Mouse (Mus musculus): ENCODE results near the gene Inpp4b. TPM values are rescaled to one million over a fixed set of nuclear protein-coding genes. Genes with fewer than 3 reads are reported as not detected.

The Inpp4b gene
- polyA plus RNA-seq, 1 experiment from 2014 or later, result 5.0 TPM

DNA sequence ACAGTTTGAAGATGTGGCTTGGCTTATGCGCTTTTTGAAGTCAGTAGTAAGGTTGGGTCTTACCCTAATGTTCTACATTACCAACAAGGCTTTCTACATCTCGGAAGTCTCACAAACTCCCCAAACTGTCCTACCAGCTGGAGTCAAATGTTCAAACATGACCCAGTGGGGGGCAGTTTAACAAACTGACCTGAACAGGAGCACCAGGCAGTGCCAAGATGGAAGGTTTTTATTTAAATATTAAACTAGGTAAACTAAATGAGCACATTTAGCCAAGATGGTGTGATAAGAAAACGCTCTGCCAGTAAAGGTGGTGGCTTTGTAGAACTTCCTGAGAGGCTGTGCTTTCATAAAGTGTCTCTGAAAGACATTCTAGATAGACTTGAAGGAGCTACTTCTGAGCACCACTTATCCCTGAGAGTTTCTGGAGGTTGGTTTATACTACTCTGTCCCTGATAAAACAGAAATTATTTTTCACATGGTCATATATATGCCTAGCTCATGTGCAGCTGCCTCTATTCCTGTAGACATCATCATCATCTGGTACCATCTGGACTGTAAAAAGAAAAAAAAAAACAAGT, 251.9 kb downstream of the Inpp4b start:
- H3K27ac ChIP-seq, result no peak overlapping the region
- H3K36me3 ChIP-seq, result no peaks in the 10 kb centered on the region
- H3K4me1 ChIP-seq (replicated peaks), result no peaks in the 10 kb centered on the region
- no peak overlapping the region for H3K4me3 ChIP-seq (replicated peaks)
- H3K4me2 ChIP-seq (replicated peaks), result no peak overlapping the region
- no peaks in the 10 kb centered on the region for H3K9me3 ChIP-seq
- H3K27me3 ChIP-seq, result no peaks in the 10 kb centered on the region
- no peak for ATAC-seq
- 91% methylated on average over 3 of the region's 3 CpGs for WGBS
- no peak overlapping the region for H3K9ac ChIP-seq (replicated peaks)

DNA sequence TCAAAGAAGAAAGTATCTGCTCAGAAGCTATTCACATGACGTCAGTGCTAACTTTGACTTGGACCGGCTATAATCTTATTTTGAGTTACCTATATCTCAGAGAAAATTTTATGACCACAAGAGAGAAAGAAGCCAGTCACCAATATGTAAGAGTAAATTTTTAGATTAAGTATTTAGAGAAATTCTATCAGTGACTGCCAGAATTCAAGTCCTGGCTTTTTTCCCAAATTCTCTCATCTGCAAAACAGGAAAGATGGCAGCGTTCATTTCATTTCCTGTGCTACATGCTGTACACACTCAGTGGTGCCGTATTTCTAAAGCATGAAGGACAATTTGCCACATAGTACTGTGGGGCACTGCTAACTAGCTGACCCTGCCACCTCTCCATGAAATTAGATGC, 256.9 kb downstream of the Inpp4b start:
- Histone ChIP-seq H3K36me3 (no peaks in the 10 kb centered on the region), H3K27me3 (no peaks in the 10 kb centered on the region), H3K9me3 (no peaks in the 10 kb centered on the region), H3K9ac (replicated peaks) (no peak overlapping the region), H3K4me3 (replicated peaks) (no peak overlapping the region), H3K4me2 (replicated peaks) (no peak overlapping the region), H3K27ac (no peak overlapping the region), H3K4me1 (replicated peaks) (no peaks in the 10 kb centered on the region)
- no peak for ATAC-seq
- whole genome bisulfite sequencing, result 90% methylated on average over 4 of the region's 4 CpGs

GRCm38 (mm10) chr8:81601136-81601535, 258.8 kb downstream of the Inpp4b start:
- H3K4me1 ChIP-seq (replicated peaks), result no peaks in the 10 kb centered on the region
- no peak overlapping the region for H3K9ac ChIP-seq (replicated peaks)
- no peaks in the 10 kb centered on the region for H3K27me3 ChIP-seq
- no peak overlapping the region for H3K27ac ChIP-seq
- no peaks in the 10 kb centered on the region for H3K9me3 ChIP-seq
- no peaks in the 10 kb centered on the region for H3K36me3 ChIP-seq
- no peak overlapping the region for H3K4me2 ChIP-seq (replicated peaks)
- no peak overlapping the region for H3K4me3 ChIP-seq (replicated peaks)
- no peak for ATAC-seq

GRCm38 (mm10) chr8:81608082-81608481, 265.7 kb downstream of the Inpp4b start:
- Histone ChIP-seq H3K4me3 (replicated peaks) (no peak overlapping the region), H3K4me1 (replicated peaks) (no peaks in the 10 kb centered on the region), H3K27ac (no peak overlapping the region), H3K9ac (replicated peaks) (no peak overlapping the region), H3K4me2 (replicated peaks) (no peak overlapping the region), H3K9me3 (no peaks in the 10 kb centered on the region), H3K36me3 (no peaks in the 10 kb centered on the region), H3K27me3 (no peaks in the 10 kb centered on the region)
- 91% methylated on average over 1 of the region's 1 CpGs for WGBS
- ATAC-seq, result no peak

- Histone ChIP-seq H3K9me3 (no peaks in the 10 kb centered on the region), H3K4me1 (replicated peaks) (no peaks in the 10 kb centered on the region), H3K36me3 (no peaks in the 10 kb centered on the region), H3K9ac (replicated peaks) (no peak overlapping the region), H3K4me2 (replicated peaks) (no peak overlapping the region), H3K27ac (no peak overlapping the region), H3K4me3 (replicated peaks) (no peak overlapping the region), H3K27me3 (no peaks in the 10 kb centered on the region)
- ATAC-seq, result no peak
- WGBS, result 79% methylated on average over 4 of the region's 4 CpGs
These were observed 266.7 kb downstream of the Inpp4b start for GRCm38 (mm10) chr8:81609064-81609463.

- no peak for ATAC-seq
- H3K4me1 ChIP-seq (replicated peaks), result no peaks in the 10 kb centered on the region
- no peak overlapping the region for H3K9ac ChIP-seq (replicated peaks)
- H3K27ac ChIP-seq, result no peak overlapping the region
- H3K36me3 ChIP-seq, result no peaks in the 10 kb centered on the region
- H3K4me3 ChIP-seq (replicated peaks), result no peak overlapping the region
- WGBS, result 60% methylated on average over 2 of the region's 2 CpGs
- H3K9me3 ChIP-seq, result no peaks in the 10 kb centered on the region
- H3K4me2 ChIP-seq (replicated peaks), result no peak overlapping the region
- no peaks in the 10 kb centered on the region for H3K27me3 ChIP-seq
These were observed 270.3 kb downstream of the Inpp4b start for GRCm38 (mm10) chr8:81612611-81613010.

GRCm38 (mm10) chr8:81614135-81614534, 271.8 kb downstream of the Inpp4b start:
- Histone ChIP-seq H3K4me3 (replicated peaks) (no peak overlapping the region), H3K27ac (no peak overlapping the region), H3K27me3 (no peaks in the 10 kb centered on the region), H3K4me2 (replicated peaks) (no peak overlapping the region), H3K4me1 (replicated peaks) (no peaks in the 10 kb centered on the region), H3K9ac (replicated peaks) (no peak overlapping the region), H3K9me3 (no peaks in the 10 kb centered on the region), H3K36me3 (no peaks in the 10 kb centered on the region)
- ATAC-seq, result no peak
- WGBS, result 92% methylated on average over 1 of the region's 1 CpGs

GRCm38 (mm10) chr8:81614605-81615004, 272.2 kb downstream of the Inpp4b start:
- Histone ChIP-seq H3K4me1 (replicated peaks) (no peaks in the 10 kb centered on the region), H3K9ac (replicated peaks) (no peak overlapping the region), H3K4me2 (replicated peaks) (no peak overlapping the region), H3K4me3 (replicated peaks) (no peak overlapping the region), H3K36me3 (no peaks in the 10 kb centered on the region), H3K9me3 (no peaks in the 10 kb centered on the region), H3K27me3 (no peaks in the 10 kb centered on the region), H3K27ac (no peak overlapping the region)
- WGBS, result 91% methylated on average over 2 of the region's 2 CpGs
- no peak for ATAC-seq

- Histone ChIP-seq H3K27me3 (no peaks in the 10 kb centered on the region), H3K4me1 (replicated peaks) (no peaks in the 10 kb centered on the region), H3K9me3 (no peaks in the 10 kb centered on the region), H3K4me2 (replicated peaks) (no peak overlapping the region), H3K27ac (no peak overlapping the region), H3K36me3 (no peaks in the 10 kb centered on the region), H3K4me3 (replicated peaks) (no peak overlapping the region), H3K9ac (replicated peaks) (no peak overlapping the region)
- ATAC-seq, result no peak
- 70% methylated on average over 1 of the region's 1 CpGs for WGBS
These were observed 273.2 kb downstream of the Inpp4b start for GRCm38 (mm10) chr8:81615552-81615951.

DNA sequence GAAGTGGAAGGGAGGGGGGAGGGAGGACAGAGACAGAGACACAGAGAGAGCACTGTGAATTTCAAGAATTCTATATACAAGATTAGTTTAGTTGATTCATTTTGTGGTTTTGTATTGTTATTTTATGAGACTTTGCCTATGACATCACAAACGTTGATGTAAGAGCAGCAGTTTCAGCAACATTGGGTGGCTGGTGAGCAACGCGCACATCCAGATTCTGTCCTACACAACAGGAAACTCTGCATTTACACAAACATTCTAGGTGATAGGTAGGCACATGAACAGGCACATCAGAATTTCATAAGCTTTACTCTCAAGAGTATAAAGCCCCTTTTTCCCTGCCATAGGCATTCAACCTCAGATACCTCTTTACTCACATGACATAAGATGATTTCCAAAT, 276.6 kb downstream of the Inpp4b start:
- Histone ChIP-seq H3K9me3 (no peaks in the 10 kb centered on the region), H3K27me3 (no peaks in the 10 kb centered on the region), H3K4me1 (replicated peaks) (no peaks in the 10 kb centered on the region), H3K4me2 (replicated peaks) (no peak overlapping the region), H3K27ac (no peak overlapping the region), H3K9ac (replicated peaks) (no peak overlapping the region), H3K36me3 (no peaks in the 10 kb centered on the region), H3K4me3 (replicated peaks) (no peak overlapping the region)
- ATAC-seq, result no peak
- 95% methylated on average over 3 of the region's 3 CpGs for WGBS

- no peak for ATAC-seq
- Histone ChIP-seq H3K36me3 (no peaks in the 10 kb centered on the region), H3K9me3 (no peaks in the 10 kb centered on the region), H3K4me2 (replicated peaks) (no peak overlapping the region), H3K27me3 (no peaks in the 10 kb centered on the region), H3K4me1 (replicated peaks) (no peaks in the 10 kb centered on the region), H3K9ac (replicated peaks) (no peak overlapping the region), H3K27ac (no peak overlapping the region), H3K4me3 (replicated peaks) (no peak overlapping the region)
- 79% methylated on average over 1 of the region's 1 CpGs for WGBS
These were observed 292.7 kb downstream of the Inpp4b start for GRCm38 (mm10) chr8:81635015-81635414.

- H3K9me3 ChIP-seq, result no peaks in the 10 kb centered on the region
- no peaks in the 10 kb centered on the region for H3K4me1 ChIP-seq (replicated peaks)
- no peak overlapping the region for H3K4me2 ChIP-seq (replicated peaks)
- WGBS, result 98% methylated on average over 2 of the region's 2 CpGs
- H3K4me3 ChIP-seq (replicated peaks), result no peak overlapping the region
- no peak for ATAC-seq
- H3K27ac ChIP-seq, result no peak overlapping the region
- no peak overlapping the region for H3K9ac ChIP-seq (replicated peaks)
- H3K36me3 ChIP-seq, result no peaks in the 10 kb centered on the region
- no peaks in the 10 kb centered on the region for H3K27me3 ChIP-seq
These were observed 293.7 kb downstream of the Inpp4b start for GRCm38 (mm10) chr8:81635912-81636583.

DNA sequence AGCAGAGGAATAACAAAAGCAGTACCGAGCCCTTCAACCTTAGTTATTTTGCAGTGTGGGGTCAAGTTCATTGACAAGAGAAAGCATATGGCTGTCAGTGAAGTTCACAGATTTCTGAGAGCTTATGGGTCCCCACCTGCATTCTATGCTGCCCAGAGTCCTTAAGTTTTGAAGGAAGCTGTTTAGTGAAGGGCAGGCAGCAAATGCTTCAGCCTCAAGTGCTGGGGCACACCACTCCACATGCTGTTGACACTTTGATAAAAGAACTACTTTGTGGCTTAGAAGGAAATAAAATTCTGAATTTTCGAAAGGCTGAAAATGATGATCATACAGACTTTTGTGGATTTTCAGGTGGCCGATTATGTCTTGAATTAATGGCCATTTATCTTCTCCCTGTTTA, 296.1 kb downstream of the Inpp4b start:
- ATAC-seq, result no peak
- no peak overlapping the region for H3K4me3 ChIP-seq (replicated peaks)
- no peaks in the 10 kb centered on the region for H3K36me3 ChIP-seq
- no peaks in the 10 kb centered on the region for H3K9me3 ChIP-seq
- no peak overlapping the region for H3K27ac ChIP-seq
- no peaks in the 10 kb centered on the region for H3K4me1 ChIP-seq (replicated peaks)
- no peak overlapping the region for H3K4me2 ChIP-seq (replicated peaks)
- H3K9ac ChIP-seq (replicated peaks), result no peak overlapping the region
- H3K27me3 ChIP-seq, result no peaks in the 10 kb centered on the region
- 89% methylated on average over 3 of the region's 3 CpGs for WGBS
